Comparison of ENCODE assay signal across 17 mouse cellular contexts in the genomic region with DNA sequence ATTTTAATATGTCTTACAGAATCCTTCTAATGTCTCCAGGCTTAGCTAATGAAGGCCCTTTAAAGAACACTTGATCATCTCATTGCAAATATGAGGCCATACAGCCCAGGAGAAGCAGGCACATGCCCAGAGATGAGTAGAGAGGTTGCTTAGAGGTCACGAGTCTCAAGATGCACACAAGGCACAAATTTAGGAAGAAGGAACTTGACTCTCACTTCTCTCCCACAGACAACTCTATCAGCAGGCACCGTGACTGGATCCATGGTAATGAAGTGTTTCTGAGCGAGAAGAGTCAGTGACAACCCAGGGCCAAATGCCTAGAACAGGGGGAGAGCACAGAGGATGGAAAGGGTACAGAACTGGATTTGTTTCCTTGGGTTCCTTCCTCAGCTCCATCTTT.
"Had no signal": no experiment of that assay in that cellular context is flagged by ENCODE, and none has a peak within 500 bp of the region (broad histone marks: within the 10 kb centered on the region; RNA-seq: fewer than 3 reads in every experiment).

No protein-coding gene starts in this region.

- H3K4me3 ChIP-seq: neural tube, embryonic 12.5 days; neural tube, embryonic 13.5 days; neural tube, embryonic 15.5 days; stomach, embryonic 15.5 days had no signal

- H3K9ac ChIP-seq: neural tube, embryonic 12.5 days; neural tube, embryonic 13.5 days; neural tube, embryonic 15.5 days; stomach, embryonic 15.5 days had no signal

- DNase-seq: retina, postnatal 1 day; right cerebral cortex, adult 18-20 months; right cerebral cortex, postnatal 14 days; right cerebral cortex, postnatal 25 days; right cerebral cortex, postnatal 4 days; spleen, adult 18-20 months; thymus, adult 18-20 months; thymus, adult 2 months; thymus, postnatal 14 days; thymus, postnatal 25 days; thymus, postnatal 36 days; thymus, postnatal 4 days had no signal

- H3K9me3 ChIP-seq: neural tube, embryonic 12.5 days; neural tube, embryonic 13.5 days; neural tube, embryonic 15.5 days; stomach, embryonic 15.5 days had no signal

- H3K4me2 ChIP-seq: neural tube, embryonic 12.5 days; neural tube, embryonic 13.5 days; neural tube, embryonic 15.5 days; stomach, embryonic 15.5 days had no signal

- H3K36me3 ChIP-seq: neural tube, embryonic 12.5 days; neural tube, embryonic 13.5 days; neural tube, embryonic 15.5 days; stomach, embryonic 15.5 days had no signal

- H3K4me1 ChIP-seq: neural tube, embryonic 12.5 days had no signal

- H3K27me3 ChIP-seq: neural tube, embryonic 12.5 days; neural tube, embryonic 13.5 days; neural tube, embryonic 15.5 days; stomach, embryonic 15.5 days had no signal

- H3K27ac ChIP-seq: neural tube, embryonic 12.5 days; neural tube, embryonic 13.5 days; neural tube, embryonic 15.5 days; stomach, embryonic 15.5 days; stomach, postnatal 0 days had no signal
